Mouse (Mus musculus): ENCODE data around the gene Ssh2. TPM values are rescaled to one million over a fixed set of nuclear protein-coding genes. Genes with fewer than 3 reads are reported as not detected.

Gene Ssh2
- polyA plus RNA-seq, 1 experiment from 2014 or later = 10.9 TPM

- no peak overlapping the region for H3K4me3 ChIP-seq (ENCODE audit: low read depth, low read length)
- no peak overlapping the region for H3K4me2 ChIP-seq (replicated peaks; ENCODE audit: low read depth, low read length)
- peaks cover 7% of the 10 kb centered on the region; the same call in 1 of the 2 replicates for H3K4me1 ChIP-seq (ENCODE audit: control insufficient read depth, insufficient read depth, low read length)
- ATAC-seq (ENCODE audit: insufficient number of reproducible peaks, insufficient read depth, low FRiP score, low read depth) = no peak
- H3K9me3 ChIP-seq (ENCODE audit: control insufficient read depth, low read depth, low read length) = no peaks in the 10 kb centered on the region
- WGBS = 83% methylated on average over 6 of the region's 6 CpGs
- no peak overlapping the region for H3K9ac ChIP-seq (replicated peaks; ENCODE audit: low read depth, low read length)
- no peak overlapping the region for H3K27ac ChIP-seq (ENCODE audit: low read length)
- H3K36me3 ChIP-seq (ENCODE audit: control insufficient read depth, insufficient read depth, low read length) = peaks cover 50% of the 10 kb centered on the region
- no peaks in the 10 kb centered on the region for H3K27me3 ChIP-seq (ENCODE audit: control insufficient read depth, insufficient read depth, low read length)
Observed at GRCm38 (mm10) chr11:77506941-77507340, 290.9 kb downstream of the Ssh2 start.

GRCm38 (mm10) chr11:77507426-77507825 lies 291.3 kb downstream of the Ssh2 start:
- H3K27ac ChIP-seq (ENCODE audit: low read length) = no peak overlapping the region
- no peaks in the 10 kb centered on the region for H3K9me3 ChIP-seq (ENCODE audit: control insufficient read depth, low read depth, low read length)
- ATAC-seq (ENCODE audit: insufficient number of reproducible peaks, insufficient read depth, low FRiP score, low read depth) = no peak
- no peak overlapping the region for H3K9ac ChIP-seq (replicated peaks; ENCODE audit: low read depth, low read length)
- 76% methylated on average over 4 of the region's 4 CpGs for WGBS
- no peaks in the 10 kb centered on the region for H3K27me3 ChIP-seq (ENCODE audit: control insufficient read depth, insufficient read depth, low read length)
- H3K4me1 ChIP-seq (ENCODE audit: control insufficient read depth, insufficient read depth, low read length) = peaks cover 7% of the 10 kb centered on the region; the same call in 1 of the 2 replicates
- H3K4me2 ChIP-seq (replicated peaks; ENCODE audit: low read depth, low read length) = no peak overlapping the region
- H3K36me3 ChIP-seq (ENCODE audit: control insufficient read depth, insufficient read depth, low read length) = peaks cover 49% of the 10 kb centered on the region
- no peak overlapping the region for H3K4me3 ChIP-seq (ENCODE audit: low read depth, low read length)

GRCm38 (mm10) chr11:77508068-77509021 lies 292.3 kb downstream of the Ssh2 start:
- Histone ChIP-seq H3K27ac (ENCODE audit: low read length) (no peak overlapping the region), H3K4me2 (replicated peaks; ENCODE audit: low read depth, low read length) (peak overlapping the region; percentile 50), H3K4me3 (ENCODE audit: low read depth, low read length) (peak overlapping the region; percentile 12), H3K4me1 (ENCODE audit: control insufficient read depth, insufficient read depth, low read length) (peaks cover 7% of the 10 kb centered on the region; the same call in 1 of the 2 replicates), H3K27me3 (ENCODE audit: control insufficient read depth, insufficient read depth, low read length) (no peaks in the 10 kb centered on the region), H3K9ac (replicated peaks; ENCODE audit: low read depth, low read length) (peak overlapping the region; percentile 18; the same call in 1 of the 2 replicates), H3K36me3 (ENCODE audit: control insufficient read depth, insufficient read depth, low read length) (peaks cover 39% of the 10 kb centered on the region), H3K9me3 (ENCODE audit: control insufficient read depth, low read depth, low read length) (no peaks in the 10 kb centered on the region)
- 20% methylated on average over 49 of the region's 49 CpGs for WGBS
- ATAC-seq (ENCODE audit: insufficient number of reproducible peaks, insufficient read depth, low FRiP score, low read depth) = peak; percentile 60; the same call in 1 of the 2 replicates

Other genes with a start within 250 kb of the Ssh2 start
- 0.74 and 0.77 TPM in 2 replicates for gene Slc6a4, start 217.7 kb upstream of the Ssh2 start, polyA plus RNA-seq (2014; fragmentation: Nextera tagmentation; extraction: Ambion mirVana)
- 68.4 and 73.0 TPM in 2 replicates for gene Nsrp1, start 137.9 kb upstream of the Ssh2 start, polyA plus RNA-seq (2014; fragmentation: Nextera tagmentation; extraction: Ambion mirVana)
- 0.36 and 0.39 TPM in 2 replicates for gene Efcab5, start 27.3 kb upstream of the Ssh2 start, polyA plus RNA-seq (2014; fragmentation: Nextera tagmentation; extraction: Ambion mirVana)
- gene Coro6, start 246.1 kb downstream of the Ssh2 start, polyA plus RNA-seq (2014; fragmentation: Nextera tagmentation; extraction: Ambion mirVana) = 0.09 and 0.43 TPM in 2 replicates